Mouse (Mus musculus) stomach, postnatal 0 days (tissue): ENCODE data around the gene Cdc42ep2.

Source experiments
- CTCF ChIP-seq: IDR thresholded peaks from 2 replicates; pipeline ENCODE4 v1.5.1; 2016; ENCODE audit warnings: antibody characterized with exemption, low read depth, mild to moderate bottlenecking, moderate library complexity
- EP300 ChIP-seq: optimal IDR thresholded peaks from 2 replicates; pipeline ENCODE3; 2016; ENCODE audit warnings: antibody characterized with exemption

DNA sequence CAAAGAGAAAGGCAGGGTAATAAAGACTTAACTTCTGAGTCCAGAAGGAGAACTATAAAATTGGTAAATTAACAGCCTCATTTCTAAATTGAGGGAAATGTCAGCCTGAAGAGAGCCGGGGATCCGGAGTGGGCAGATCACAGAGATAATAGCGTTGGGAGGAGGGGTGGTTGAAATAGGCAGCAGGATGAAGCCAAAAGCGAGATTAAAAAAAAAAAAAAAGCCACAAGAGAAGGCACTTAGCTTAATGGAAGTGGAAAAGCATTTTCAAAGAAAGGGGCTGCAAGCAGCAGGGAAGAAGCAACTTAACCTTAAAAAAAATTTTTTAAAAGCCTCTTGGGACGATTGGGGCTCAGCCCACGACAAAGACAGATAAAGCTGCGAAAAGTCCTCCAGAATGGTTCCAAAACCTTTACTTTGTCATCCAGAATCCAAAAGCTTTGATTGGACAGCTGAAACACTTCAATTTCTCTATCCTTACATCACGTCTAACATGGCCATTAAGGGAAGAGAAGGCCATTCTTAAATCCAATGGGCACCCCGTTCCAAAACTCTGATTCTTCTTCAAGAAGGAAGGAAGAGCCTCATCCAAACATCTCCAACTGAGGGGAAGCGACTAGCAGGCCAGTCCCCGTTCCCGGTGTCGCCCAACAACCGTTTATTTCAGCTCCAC lies 13.1 kb downstream of the Cdc42ep2 start:
- no peak for TF ChIP-seq CTCF
- TF ChIP-seq EP300, result no peak
